Mouse (Mus musculus): ENCODE results near the gene Zscan12. TPM values are rescaled to one million over a fixed set of nuclear protein-coding genes. Genes with fewer than 3 reads are reported as not detected.

The Zscan12 gene
- polyA plus RNA-seq, 1 experiment: 1.9 TPM

GRCm38 (mm10) chr13:21402287-21402846 is 39.7 kb downstream of the Zscan12 start, which contains the start of gene Zkscan3:
TSS of gene Zkscan3 (minus strand) at chr13:21402755.
- DNase-seq (ENCODE audit: low read depth): no peak

GRCm38 (mm10) chr13:21402848-21403247 is 40.2 kb downstream of the Zscan12 start:
- DNase-seq (ENCODE audit: low read depth): no peak

- DNase-seq (ENCODE audit: low read depth): no peak
These were observed 44.7 kb downstream of the Zscan12 start for GRCm38 (mm10) chr13:21407341-21407740.

- peak; percentile 66 for DNase-seq (ENCODE audit: low read depth)
These were observed 45.6 kb downstream of the Zscan12 start for GRCm38 (mm10) chr13:21407969-21408804.

- DNase-seq (ENCODE audit: low read depth): no peak
These were observed 46.3 kb downstream of the Zscan12 start for GRCm38 (mm10) chr13:21408805-21409459.

GRCm38 (mm10) chr13:21414231-21415212 is 51.9 kb downstream of the Zscan12 start:
- no peak for DNase-seq (ENCODE audit: low read depth)

GRCm38 (mm10) chr13:21415266-21415665 is 52.6 kb downstream of the Zscan12 start:
- DNase-seq (ENCODE audit: low read depth): no peak

GRCm38 (mm10) chr13:21415750-21416149 is 53.1 kb downstream of the Zscan12 start:
- no peak for DNase-seq (ENCODE audit: low read depth)

GRCm38 (mm10) chr13:21417298-21418010 is 54.8 kb downstream of the Zscan12 start:
- DNase-seq (ENCODE audit: low read depth): no peak

- DNase-seq (ENCODE audit: low read depth): no peak
These were observed 56.2 kb downstream of the Zscan12 start for GRCm38 (mm10) chr13:21418865-21419264.

Other genes with a start within 250 kb of the Zscan12 start
- not detected in 2 replicates for gene Olfr263, start 233.2 kb upstream of the Zscan12 start, polyA plus RNA-seq (2012; rRNA removed)
- gene Olfr1368, start 217.0 kb upstream of the Zscan12 start, polyA plus RNA-seq (2012; rRNA removed): not detected in 2 replicates
- 44.6 and 55.3 TPM in 2 replicates for gene Trim27, start 183.4 kb upstream of the Zscan12 start, polyA plus RNA-seq (2012; rRNA removed)
- 7,749 and 11,313 TPM in 2 replicates for gene Gpx5, start 70.1 kb upstream of the Zscan12 start, polyA plus RNA-seq (2012; rRNA removed)
- 30.8 and 58.3 TPM in 2 replicates for gene Gpx6, start 50.7 kb upstream of the Zscan12 start, polyA plus RNA-seq (2012; rRNA removed)
- not detected in 2 replicates for gene Olfr1367, start 15.9 kb upstream of the Zscan12 start, polyA plus RNA-seq (2012; rRNA removed)
- gene Zkscan3, start 39.9 kb downstream of the Zscan12 start, polyA plus RNA-seq (2012; rRNA removed): 24.0 and 29.1 TPM in 2 replicates
- 0.81 and 1.2 TPM in 2 replicates for gene Pgbd1, start 78.2 kb downstream of the Zscan12 start, polyA plus RNA-seq (2012; rRNA removed)
- 22.6 and 23.8 TPM in 2 replicates for gene Zscan26, start 90.9 kb downstream of the Zscan12 start, polyA plus RNA-seq (2012; rRNA removed)
- gene Nkapl, start 105.7 kb downstream of the Zscan12 start, polyA plus RNA-seq (2012; rRNA removed): 0.74 and 0.86 TPM in 2 replicates
- gene Zkscan4, start 116.1 kb downstream of the Zscan12 start, polyA plus RNA-seq (2012; rRNA removed): 1.7 and 2.0 TPM in 2 replicates
- gene Gm10065, start 116.6 kb downstream of the Zscan12 start, polyA plus RNA-seq (2012; rRNA removed): 0.76 TPM in 1 of 2 replicates, not detected in the other
- gene AK157302, start 132.4 kb downstream of the Zscan12 start, polyA plus RNA-seq (2012; rRNA removed): 0.27 and 0.50 TPM in 2 replicates
- gene Gm11273, start 138.6 kb downstream of the Zscan12 start, polyA plus RNA-seq (2012; rRNA removed): 12.7 and 15.5 TPM in 2 replicates
- gene Zkscan8, start 168.3 kb downstream of the Zscan12 start, polyA plus RNA-seq (2012; rRNA removed): 6.2 and 6.3 TPM in 2 replicates
- not detected in 2 replicates for gene Olfr1366, start 180.0 kb downstream of the Zscan12 start, polyA plus RNA-seq (2012; rRNA removed)
- not detected in 2 replicates for gene Olfr1535, start 197.1 kb downstream of the Zscan12 start, polyA plus RNA-seq (2012; rRNA removed)
- gene Olfr1364, start 218.9 kb downstream of the Zscan12 start, polyA plus RNA-seq (2012; rRNA removed): not detected in 2 replicates

Data from gonadal fat pad, adult 2 months (tissue).